Mouse (Mus musculus) C2C12 (cell line): ENCODE results near the gene Zg16.

ENCODE experiments used
- CEBPB ChIP-seq: IDR thresholded peaks from one replicate; pipeline ENCODE4 v1.6.1; 2011; ENCODE audit warnings: low read depth, mild to moderate bottlenecking, control low read depth, moderate library complexity
- CTCF ChIP-seq: IDR thresholded peaks from one replicate; pipeline ENCODE4 v1.5.1; 2011; ENCODE audit not compliant: control insufficient read depth, insufficient read depth, insufficient read length
- FOSL1 ChIP-seq: IDR thresholded peaks from one replicate; pipeline ENCODE4 v1.8.0; 2011; ENCODE audit warnings: mild to moderate bottlenecking, low read length; ENCODE audit not compliant: poor library complexity, insufficient read depth, severe bottlenecking
- MAX ChIP-seq: IDR thresholded peaks from one replicate; pipeline ENCODE4 v1.6.1; 2011; ENCODE audit warnings: mild to moderate bottlenecking, control low read depth
- MYOD1 ChIP-seq: IDR thresholded peaks from one replicate; pipeline ENCODE4 v1.6.1; 2011; ENCODE audit warnings: low read depth; ENCODE audit not compliant: control insufficient read depth, insufficient read length
- MYOG ChIP-seq: IDR thresholded peaks from one replicate; pipeline ENCODE4 v1.6.1; 2011; ENCODE audit not compliant: control insufficient read depth, insufficient read length; ENCODE audit errors: extremely low read depth
- USF1 ChIP-seq: IDR thresholded peaks from one replicate; pipeline ENCODE4 v1.6.1; 2011; ENCODE audit warnings: low read depth, mild to moderate bottlenecking, control low read depth, moderate library complexity

- TF ChIP-seq MYOG (no peak), CTCF (no peak), USF1 (no peak), MAX (no peak), CEBPB (no peak), MYOD1 (no peak), FOSL1 (no peak)
These were observed 7.1 kb downstream of the Zg16 start for GRCm38 (mm10) chr7:127080045-127080444.
